In the genomic region with DNA sequence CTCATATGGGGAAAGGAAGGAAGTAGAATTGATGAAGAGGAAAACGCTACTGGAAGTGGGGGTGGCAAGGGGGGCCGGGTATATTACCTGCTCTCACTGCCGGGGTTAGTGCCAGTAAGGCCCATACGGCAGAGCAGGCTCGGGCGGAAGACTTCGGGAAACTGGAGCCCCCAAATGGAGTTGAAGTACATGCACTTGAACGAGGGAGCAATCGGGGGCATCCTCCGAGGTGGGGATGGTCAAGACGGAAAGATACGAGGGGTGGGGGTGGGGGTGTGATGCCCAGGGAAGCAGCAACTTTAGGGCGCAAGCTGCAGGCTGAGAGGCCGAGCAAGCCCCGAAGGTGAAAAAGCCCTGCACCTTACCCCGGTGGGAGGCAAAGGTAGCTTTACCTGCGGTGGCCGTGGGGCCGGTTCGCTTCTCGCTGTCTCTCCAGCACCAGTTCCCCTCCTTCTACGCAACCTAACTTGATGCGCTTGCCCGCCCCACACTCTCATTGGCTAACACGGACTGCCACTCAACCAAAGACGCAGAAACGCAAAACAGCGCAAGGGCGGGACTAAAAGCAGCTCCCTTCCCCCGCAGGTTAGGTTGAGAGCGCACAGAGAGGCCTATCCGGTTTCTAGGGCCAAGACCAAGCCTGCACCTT, we compare ENCODE assay signal across 8 mouse cellular contexts. TPM values are rescaled to one million over a fixed set of nuclear protein-coding genes. Genes with fewer than 3 reads are reported as not detected.
DNase-seq lines count a peak whose midpoint lies in the region; ATAC-seq and TF ChIP-seq lines count a peak whose summit lies in the region.

No protein-coding gene starts in this region.

- no peak for TF ChIP-seq CTCF in ES-Bruce4 (IDR thresholded peaks at IDR 0.05; ENCODE audit: low read depth, low read length)
- no peak for TF ChIP-seq CTCF in liver, postnatal 0 days (IDR thresholded peaks at IDR 0.05; ENCODE audit: low read depth)

- no peaks in the 10 kb centered on the region for H3K36me3 ChIP-seq in ES-Bruce4 (ENCODE audit: control insufficient read depth, insufficient read depth, low read length, poor library complexity, severe bottlenecking)
- no peaks in the 10 kb centered on the region for H3K36me3 ChIP-seq in forebrain, embryonic 13.5 days (ENCODE audit: poor library complexity, severe bottlenecking)
- no peaks in the 10 kb centered on the region for H3K36me3 ChIP-seq in liver, postnatal 0 days (replicated peaks; ENCODE audit: insufficient read depth, low read length)
- no peaks in the 10 kb centered on the region for H3K36me3 ChIP-seq in neural tube, embryonic 14.5 days (ENCODE audit: control insufficient read depth, insufficient read depth, low read length)

- peak overlapping the region; percentile 89 for H3K4me2 ChIP-seq in forebrain, embryonic 13.5 days
- peak overlapping the region; percentile 84 for H3K4me2 ChIP-seq in liver, postnatal 0 days (ENCODE audit: low read depth, low read length)
- H3K4me2 ChIP-seq in neural tube, embryonic 14.5 days (ENCODE audit: low read depth, low read length) = peak overlapping the region; percentile 66

- WGBS in forebrain, embryonic 13.5 days = under 1% methylated on average over 32 of the region's 32 CpGs
- WGBS in large intestine, adult 2 months = under 1% methylated on average over 32 of the region's 32 CpGs
- under 1% methylated on average over 32 of the region's 32 CpGs for WGBS in liver, postnatal 0 days (ENCODE audit: insufficient replicate concordance)
- under 1% methylated on average over 32 of the region's 32 CpGs for WGBS in neural tube, embryonic 14.5 days

- ATAC-seq in cerebellum, adult (ENCODE audit: insufficient number of reproducible peaks, low FRiP score, low TSS enrichment) = peak; percentile 99
- ATAC-seq in forebrain, embryonic 13.5 days = peak; percentile 100
- peak; percentile 100 for ATAC-seq in liver, postnatal 0 days
- ATAC-seq in neural tube, embryonic 14.5 days (ENCODE audit: low read depth) = peak; percentile 100

- TF ChIP-seq POLR2A in ES-Bruce4 (IDR thresholded peaks at IDR 0.05; ENCODE audit: insufficient read depth, low read length) = no peak

- no peak for TF ChIP-seq EP300 in ES-Bruce4 (IDR thresholded peaks at IDR 0.05; ENCODE audit: insufficient read depth, low read depth, low read length)
- TF ChIP-seq EP300 in liver, postnatal 0 days (IDR thresholded peaks at IDR 0.05; ENCODE audit: low read depth) = no peak

- peaks cover 2% of the 10 kb centered on the region for H3K4me1 ChIP-seq in ES-Bruce4 (ENCODE audit: control insufficient read depth, insufficient read depth, low read length)
- H3K4me1 ChIP-seq in forebrain, embryonic 13.5 days = peaks cover 16% of the 10 kb centered on the region
- H3K4me1 ChIP-seq in liver, postnatal 0 days (ENCODE audit: insufficient read depth) = peaks cover 21% of the 10 kb centered on the region
- H3K4me1 ChIP-seq in neural tube, embryonic 14.5 days (ENCODE audit: control insufficient read depth, insufficient read depth, low read length) = peaks cover 8% of the 10 kb centered on the region; the same call in 1 of the 2 replicates

- no peaks in the 10 kb centered on the region for H3K27me3 ChIP-seq in ES-Bruce4 (ENCODE audit: control insufficient read depth, insufficient read depth, low read length, poor library complexity, severe bottlenecking)
- H3K27me3 ChIP-seq in forebrain, embryonic 13.5 days = no peaks in the 10 kb centered on the region
- H3K27me3 ChIP-seq in liver, postnatal 0 days (ENCODE audit: insufficient read depth, low read length) = no peaks in the 10 kb centered on the region
- no peaks in the 10 kb centered on the region for H3K27me3 ChIP-seq in neural tube, embryonic 14.5 days (ENCODE audit: control insufficient read depth, insufficient read depth, low read length)

- peak overlapping the region; percentile 64 for H3K9ac ChIP-seq in ES-Bruce4 (ENCODE audit: low read depth, poor library complexity, severe bottlenecking)
- H3K9ac ChIP-seq in forebrain, embryonic 13.5 days = peak overlapping the region; percentile 89
- peak overlapping the region; percentile 84 for H3K9ac ChIP-seq in liver, postnatal 0 days (replicated peaks)
- H3K9ac ChIP-seq in neural tube, embryonic 14.5 days (replicated peaks; ENCODE audit: low read depth, low read length) = peak overlapping the region; percentile 58

- peak overlapping the region; percentile 86 for H3K4me3 ChIP-seq in ES-Bruce4 (ENCODE audit: low read depth, low read length)
- peak overlapping the region; percentile 85 for H3K4me3 ChIP-seq in forebrain, embryonic 13.5 days
- H3K4me3 ChIP-seq in liver, postnatal 0 days (ENCODE audit: low read depth, low read length) = peak overlapping the region; percentile 85
- peak overlapping the region; percentile 56 for H3K4me3 ChIP-seq in neural tube, embryonic 14.5 days (ENCODE audit: low read depth, low read length)

- no peaks in the 10 kb centered on the region for H3K9me3 ChIP-seq in ES-Bruce4 (replicated peaks; ENCODE audit: control insufficient read depth, insufficient read depth, low read length, poor library complexity, severe bottlenecking)
- H3K9me3 ChIP-seq in forebrain, embryonic 13.5 days (replicated peaks) = no peaks in the 10 kb centered on the region
- no peaks in the 10 kb centered on the region for H3K9me3 ChIP-seq in liver, postnatal 0 days (ENCODE audit: low read length)
- H3K9me3 ChIP-seq in neural tube, embryonic 14.5 days (ENCODE audit: control insufficient read depth, low read length) = no peaks in the 10 kb centered on the region

- DNase-seq in heart, postnatal 10 days = peak; percentile 100
- DNase-seq in large intestine, adult 2 months (ENCODE audit: low read depth, low spot score) = peak; percentile 99
- DNase-seq in liver, postnatal 0 days = peak; percentile 98
- DNase-seq in testis, postnatal 10 days (ENCODE audit: low spot score) = peak; percentile 99

- intact Hi-C loops in heart, postnatal 10 days (cut with DNase I) = no loop called here

- peak overlapping the region; percentile 57; the same call in 1 of the 2 replicates for H3K27ac ChIP-seq in ES-Bruce4 (ENCODE audit: insufficient read depth, low read length)
- 0 out of 2 replicates have a peak overlapping the region, but pooled peaks have one; percentile 25 for H3K27ac ChIP-seq in forebrain, embryonic 13.5 days
- peak overlapping the region; percentile 71 for H3K27ac ChIP-seq in liver, postnatal 0 days (ENCODE audit: low read depth)
- peak overlapping the region; percentile 58 for H3K27ac ChIP-seq in neural tube, embryonic 14.5 days (ENCODE audit: low read depth, low read length)

RNA-seq across cellular contexts. Expression of gene Chd8, which starts 13.4 kb away (rescaled TPM):
- polyA plus RNA-seq in ES-Bruce4 (2011; ENCODE audit: insufficient read depth, insufficient read length, low read depth, missing spikeins) = 175 and 178 TPM in 2 replicates
- 44.5 and 48.6 TPM in 2 replicates for polyA plus RNA-seq in forebrain, embryonic 13.5 days (2015; fragmentation: Nextera tagmentation; extraction: Ambion mirVana)
- total RNA-seq in heart, postnatal 10 days (2021) = 10 to 100 TPM; 60.3 to 67.6 TPM
- 20.0 and 23.9 TPM in 2 replicates for polyA plus RNA-seq in large intestine, adult 2 months (2012; rRNA removed)
- 8.5 and 10.0 TPM in 2 replicates for polyA plus RNA-seq in liver, postnatal 0 days (2015; fragmentation: Nextera tagmentation; extraction: Ambion mirVana)
- polyA plus RNA-seq in neural tube, embryonic 14.5 days (2014; fragmentation: Nextera tagmentation; extraction: Ambion mirVana) = 49.6 and 59.6 TPM in 2 replicates

RNA-seq across cellular contexts. Expression of gene Tox4, which starts 34.8 kb away (rescaled TPM):
- polyA plus RNA-seq in ES-Bruce4 (2011; ENCODE audit: insufficient read depth, insufficient read length, low read depth, missing spikeins) = 66.5 and 67.4 TPM in 2 replicates
- 53.2 and 58.2 TPM in 2 replicates for polyA plus RNA-seq in forebrain, embryonic 13.5 days (2015; fragmentation: Nextera tagmentation; extraction: Ambion mirVana)
- 10 to 100 TPM; 35.5 to 36.8 TPM for total RNA-seq in heart, postnatal 10 days (2021)
- polyA plus RNA-seq in large intestine, adult 2 months (2012; rRNA removed) = 21.6 and 28.6 TPM in 2 replicates
- 12.1 and 13.4 TPM in 2 replicates for polyA plus RNA-seq in liver, postnatal 0 days (2015; fragmentation: Nextera tagmentation; extraction: Ambion mirVana)
- polyA plus RNA-seq in neural tube, embryonic 14.5 days (2014; fragmentation: Nextera tagmentation; extraction: Ambion mirVana) = 49.0 and 69.3 TPM in 2 replicates

RNA-seq across cellular contexts. Expression of gene Rab2b, which starts 35.2 kb away (rescaled TPM):
- 16.5 and 23.2 TPM in 2 replicates for polyA plus RNA-seq in ES-Bruce4 (2011; ENCODE audit: insufficient read depth, insufficient read length, low read depth, missing spikeins)
- polyA plus RNA-seq in forebrain, embryonic 13.5 days (2015; fragmentation: Nextera tagmentation; extraction: Ambion mirVana) = 33.7 and 37.6 TPM in 2 replicates
- 10 to 100 TPM in 1 of 2 experiments, 1 to 10 TPM in 1; 7.6 to 10.6 TPM for total RNA-seq in heart, postnatal 10 days (2021)
- polyA plus RNA-seq in large intestine, adult 2 months (2012; rRNA removed) = 3.6 and 4.8 TPM in 2 replicates
- 2.7 and 2.8 TPM in 2 replicates for polyA plus RNA-seq in liver, postnatal 0 days (2015; fragmentation: Nextera tagmentation; extraction: Ambion mirVana)
- polyA plus RNA-seq in neural tube, embryonic 14.5 days (2014; fragmentation: Nextera tagmentation; extraction: Ambion mirVana) = 69.4 TPM in 2 replicates

RNA-seq across cellular contexts. Expression of gene Supt16, which starts 46.9 kb away (rescaled TPM):
- polyA plus RNA-seq in ES-Bruce4 (2011; ENCODE audit: insufficient read depth, insufficient read length, low read depth, missing spikeins) = 217 and 224 TPM in 2 replicates
- polyA plus RNA-seq in forebrain, embryonic 13.5 days (2015; fragmentation: Nextera tagmentation; extraction: Ambion mirVana) = 83.8 and 86.1 TPM in 2 replicates
- total RNA-seq in heart, postnatal 10 days (2021) = 10 to 100 TPM; 33.8 to 37.2 TPM
- 10.9 and 11.5 TPM in 2 replicates for polyA plus RNA-seq in large intestine, adult 2 months (2012; rRNA removed)
- polyA plus RNA-seq in liver, postnatal 0 days (2015; fragmentation: Nextera tagmentation; extraction: Ambion mirVana) = 15.7 and 18.0 TPM in 2 replicates
- polyA plus RNA-seq in neural tube, embryonic 14.5 days (2014; fragmentation: Nextera tagmentation; extraction: Ambion mirVana) = 43.6 and 61.4 TPM in 2 replicates

Comparison
In these comparisons a context has a peak if more than half of its experiments do, and no peak if none do; other contexts are left out.
1. Peak in every context shown above with its lines: DNase-seq, ATAC-seq, H3K4me3 ChIP-seq and H3K27ac ChIP-seq.